Mouse (Mus musculus) midbrain, embryonic 15.5 days (tissue): ENCODE measurements around the gene Rgl1. TPM values are rescaled to one million over a fixed set of nuclear protein-coding genes. Genes with fewer than 3 reads are reported as not detected.
A peak's percentile ranks its signal among the peaks of the same experiment; 100 is the strongest.

ENCODE experiments used
- ATAC-seq: fragments of 200-750 bp; cut with Nextera tagmentation; replicated peaks from 2 replicates; pipeline ENCODE4 v1.8.0; 2017; ENCODE audit warnings: moderate TSS enrichment
- H3K27ac ChIP-seq: fragments of 300-500 bp; sonication (generic); 2 replicates; pipeline ENCODE4 v1.5.1; 2015; ENCODE audit warnings: mild to moderate bottlenecking, inconsistent platforms
- H3K27me3 ChIP-seq: fragments of 300-500 bp; sonication (generic); replicated peaks from 2 replicates; pipeline ENCODE4 v1.6.1; 2015; ENCODE audit warnings: inconsistent platforms
- H3K36me3 ChIP-seq: fragments of 300-500 bp; sonication (generic); replicated peaks from 2 replicates; pipeline ENCODE4 v1.6.1; 2015; ENCODE audit warnings: inconsistent platforms
- H3K4me1 ChIP-seq: fragments of 300-500 bp; sonication (generic); 2 replicates; pipeline ENCODE4 v1.6.1; 2015; ENCODE audit warnings: inconsistent platforms
- H3K4me2 ChIP-seq: fragments of 300-500 bp; sonication (generic); 2 replicates; pipeline ENCODE4 v1.6.1; 2015; ENCODE audit warnings: inconsistent platforms, mild to moderate bottlenecking, moderate library complexity
- H3K4me3 ChIP-seq: fragments of 300-500 bp; sonication (generic); 2 replicates; pipeline ENCODE4 v1.5.1; 2015; ENCODE audit warnings: mild to moderate bottlenecking, inconsistent platforms
- H3K9ac ChIP-seq: fragments of 300-500 bp; sonication (generic); 2 replicates; pipeline ENCODE4 v1.6.1; 2015; ENCODE audit warnings: mild to moderate bottlenecking, inconsistent platforms
- H3K9me3 ChIP-seq: fragments of 300-500 bp; sonication (generic); 2 replicates; pipeline ENCODE4 v1.6.1; 2016; ENCODE audit warnings: inconsistent platforms
- WGBS: fragments of 180-500 bp; shearing (Covaris S2); methylation state at CpG from one replicate; pipeline ENCODE4 v1.1.7; 2015; ENCODE audit warnings: mixed read lengths; 5-methylcytosine and 5-hydroxymethylcytosine counted together
- polyA plus RNA-seq: library from polyadenylated mRNA; unstranded; fragments of >200 nt; fragmentation: Nextera tagmentation; extraction: Ambion mirVana; gene quantifications from 2 replicates; pipeline ENCODE4 v1.2.1, GENCODE M21; 2015

The Rgl1 gene
- polyA plus RNA-seq, 1 experiment from 2014 or later = 14.9 TPM

DNA sequence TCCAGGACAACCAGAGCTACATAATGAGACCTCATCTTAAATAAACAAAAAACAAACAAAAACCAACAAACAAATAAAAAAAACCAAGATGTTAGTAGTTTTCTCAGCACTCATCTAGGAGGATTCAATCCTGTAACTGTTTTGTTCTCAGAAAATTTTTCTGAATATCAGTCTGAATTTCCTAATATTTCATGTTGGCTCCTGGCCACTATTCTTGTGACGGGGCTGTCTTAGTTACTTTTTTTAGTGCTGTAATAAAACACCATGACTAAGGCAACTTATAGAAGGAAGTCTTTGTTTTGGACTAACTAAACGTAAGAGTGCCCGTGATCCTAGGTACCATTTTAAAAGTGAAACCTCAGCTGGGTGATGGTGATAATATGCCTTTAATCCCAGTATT lies 68.8 kb downstream of the Rgl1 start:
- no peak overlapping the region for H3K4me3 ChIP-seq
- no peaks in the 10 kb centered on the region for H3K4me1 ChIP-seq
- H3K27ac ChIP-seq = no peak overlapping the region
- no peak overlapping the region for H3K4me2 ChIP-seq
- no peak overlapping the region for H3K9ac ChIP-seq
- H3K9me3 ChIP-seq = no peaks in the 10 kb centered on the region
- WGBS = 78% methylated on average over 3 of the region's 3 CpGs
- no peaks in the 10 kb centered on the region for H3K36me3 ChIP-seq
- ATAC-seq = no peak
- no peaks in the 10 kb centered on the region for H3K27me3 ChIP-seq

DNA sequence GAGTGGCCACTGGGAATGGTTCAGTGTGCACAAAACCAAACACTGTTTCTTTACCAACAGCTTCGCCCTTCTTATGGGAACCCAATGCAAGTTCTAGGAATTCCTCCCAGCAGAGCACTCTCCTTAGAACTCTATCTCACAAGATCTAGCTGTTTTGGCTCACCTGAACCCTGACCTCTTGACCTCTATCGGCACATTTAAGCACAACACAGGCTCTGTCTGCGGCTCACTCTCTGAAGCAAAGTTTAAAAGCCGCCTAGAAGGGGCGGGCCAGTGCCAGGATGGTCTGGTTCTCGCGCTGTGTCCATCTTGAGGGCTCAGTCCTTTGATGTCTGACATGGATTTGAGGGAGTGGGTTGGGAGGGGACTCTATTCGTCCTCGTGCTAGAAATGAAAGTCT lies 70.7 kb downstream of the Rgl1 start:
- 33% methylated on average over 9 of the region's 9 CpGs for WGBS
- no peaks in the 10 kb centered on the region for H3K4me1 ChIP-seq
- no peaks in the 10 kb centered on the region for H3K27me3 ChIP-seq
- H3K4me2 ChIP-seq = no peak overlapping the region
- H3K27ac ChIP-seq = no peak overlapping the region
- no peak overlapping the region for H3K4me3 ChIP-seq
- H3K36me3 ChIP-seq = no peaks in the 10 kb centered on the region
- H3K9me3 ChIP-seq = no peaks in the 10 kb centered on the region
- no peak overlapping the region for H3K9ac ChIP-seq
- ATAC-seq = no peak

GRCm38 (mm10) chr1:152689968-152690367 lies 76.2 kb downstream of the Rgl1 start:
- H3K27ac ChIP-seq = no peak overlapping the region
- H3K4me1 ChIP-seq = peaks cover 13% of the 10 kb centered on the region
- no peak overlapping the region for H3K4me2 ChIP-seq
- H3K27me3 ChIP-seq = no peaks in the 10 kb centered on the region
- no peak overlapping the region for H3K9ac ChIP-seq
- no peak for ATAC-seq
- no peaks in the 10 kb centered on the region for H3K9me3 ChIP-seq
- no peak overlapping the region for H3K4me3 ChIP-seq
- H3K36me3 ChIP-seq = no peaks in the 10 kb centered on the region
- 85% methylated on average over 4 of the region's 4 CpGs for WGBS

DNA sequence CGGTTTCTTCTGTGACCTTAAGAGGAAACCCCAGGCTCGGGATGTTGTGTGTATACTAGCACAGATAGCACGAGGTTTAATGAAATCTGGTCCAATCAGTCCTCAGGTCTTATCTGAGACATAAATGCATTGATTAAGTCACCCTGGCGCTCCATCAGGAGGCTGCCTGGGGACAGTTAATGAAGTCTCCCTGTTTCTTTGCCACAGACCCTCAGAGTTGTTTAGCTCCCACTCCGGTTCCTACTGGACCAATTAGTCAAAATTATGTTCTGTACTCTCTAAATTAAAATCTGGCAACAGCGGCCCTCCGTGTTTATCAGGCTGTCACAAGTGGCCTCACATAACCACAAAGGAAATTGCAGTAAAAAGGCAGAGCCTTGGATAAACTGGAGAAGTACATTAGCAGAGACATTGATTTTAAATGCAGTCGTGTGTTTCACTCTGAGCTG lies 78.4 kb downstream of the Rgl1 start:
- no peak overlapping the region for H3K9ac ChIP-seq
- no peak overlapping the region for H3K4me3 ChIP-seq
- no peak overlapping the region for H3K27ac ChIP-seq
- no peaks in the 10 kb centered on the region for H3K27me3 ChIP-seq
- no peaks in the 10 kb centered on the region for H3K36me3 ChIP-seq
- WGBS = 21% methylated on average over 8 of the region's 8 CpGs
- ATAC-seq = 0 out of 2 replicates have a peak, but pooled peaks have one; percentile 33
- H3K9me3 ChIP-seq = no peaks in the 10 kb centered on the region
- H3K4me2 ChIP-seq = no peak overlapping the region
- H3K4me1 ChIP-seq = peaks cover 13% of the 10 kb centered on the region

- ATAC-seq = 0 out of 2 replicates have a peak, but pooled peaks have one; percentile 20
- Histone ChIP-seq H3K4me2 (no peak overlapping the region), H3K4me3 (no peak overlapping the region), H3K9me3 (no peaks in the 10 kb centered on the region), H3K27ac (no peak overlapping the region), H3K9ac (no peak overlapping the region), H3K4me1 (peaks cover 13% of the 10 kb centered on the region), H3K27me3 (no peaks in the 10 kb centered on the region), H3K36me3 (no peaks in the 10 kb centered on the region)
- 16% methylated on average over 6 of the region's 6 CpGs for WGBS
Observed at GRCm38 (mm10) chr1:152687099-152687730, 78.9 kb downstream of the Rgl1 start.

DNA sequence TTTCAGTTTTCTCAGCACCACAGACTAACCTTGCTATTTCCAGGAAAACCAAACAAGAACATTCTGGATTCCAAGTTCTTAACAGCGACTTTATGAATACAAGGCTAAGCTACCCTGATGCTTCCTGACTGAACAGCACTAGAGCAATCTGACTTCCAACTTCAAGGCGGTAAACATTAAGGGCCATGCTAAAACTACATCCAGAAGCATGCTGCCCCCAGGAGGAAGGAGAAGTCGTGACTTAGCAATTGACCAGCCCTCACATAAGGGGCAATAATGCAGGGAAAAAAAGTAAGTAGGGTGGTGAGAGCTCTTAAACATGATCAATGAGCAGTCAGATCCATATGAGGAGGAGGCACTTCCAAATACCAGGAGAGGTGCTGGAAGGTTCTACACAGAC lies 80.6 kb downstream of the Rgl1 start:
- no peak overlapping the region for H3K27ac ChIP-seq
- no peaks in the 10 kb centered on the region for H3K9me3 ChIP-seq
- no peak overlapping the region for H3K9ac ChIP-seq
- H3K36me3 ChIP-seq = no peaks in the 10 kb centered on the region
- H3K4me1 ChIP-seq = peaks cover 13% of the 10 kb centered on the region
- no peaks in the 10 kb centered on the region for H3K27me3 ChIP-seq
- 79% methylated on average over 3 of the region's 3 CpGs for WGBS
- no peak overlapping the region for H3K4me2 ChIP-seq
- H3K4me3 ChIP-seq = no peak overlapping the region
- no peak for ATAC-seq

GRCm38 (mm10) chr1:152682368-152683194 lies 83.6 kb downstream of the Rgl1 start:
- no peaks in the 10 kb centered on the region for H3K36me3 ChIP-seq
- H3K4me1 ChIP-seq = peaks cover 6% of the 10 kb centered on the region
- H3K9me3 ChIP-seq = no peaks in the 10 kb centered on the region
- H3K27me3 ChIP-seq = no peaks in the 10 kb centered on the region
- no peak overlapping the region for H3K4me2 ChIP-seq
- H3K9ac ChIP-seq = no peak overlapping the region
- 83% methylated on average over 11 of the region's 11 CpGs for WGBS
- H3K27ac ChIP-seq = no peak overlapping the region
- no peak overlapping the region for H3K4me3 ChIP-seq
- ATAC-seq = no peak

- Histone ChIP-seq H3K36me3 (no peaks in the 10 kb centered on the region), H3K4me3 (no peak overlapping the region), H3K27ac (no peak overlapping the region), H3K4me1 (no peaks in the 10 kb centered on the region; the same call in 1 of the 2 replicates), H3K4me2 (no peak overlapping the region), H3K9me3 (no peaks in the 10 kb centered on the region), H3K9ac (no peak overlapping the region), H3K27me3 (no peaks in the 10 kb centered on the region)
- no peak for ATAC-seq
- WGBS = 78% methylated on average over 6 of the region's 6 CpGs
Observed at GRCm38 (mm10) chr1:152681676-152682367, 84.3 kb downstream of the Rgl1 start.

GRCm38 (mm10) chr1:152681116-152681515 lies 85.0 kb downstream of the Rgl1 start:
- no peak overlapping the region for H3K27ac ChIP-seq
- no peak for ATAC-seq
- no peaks in the 10 kb centered on the region for H3K27me3 ChIP-seq
- H3K9me3 ChIP-seq = no peaks in the 10 kb centered on the region
- no peaks in the 10 kb centered on the region for H3K36me3 ChIP-seq
- WGBS = 64% methylated on average over 8 of the region's 8 CpGs
- no peak overlapping the region for H3K4me2 ChIP-seq
- no peak overlapping the region for H3K9ac ChIP-seq
- H3K4me1 ChIP-seq = no peaks in the 10 kb centered on the region; the same call in 1 of the 2 replicates
- no peak overlapping the region for H3K4me3 ChIP-seq

DNA sequence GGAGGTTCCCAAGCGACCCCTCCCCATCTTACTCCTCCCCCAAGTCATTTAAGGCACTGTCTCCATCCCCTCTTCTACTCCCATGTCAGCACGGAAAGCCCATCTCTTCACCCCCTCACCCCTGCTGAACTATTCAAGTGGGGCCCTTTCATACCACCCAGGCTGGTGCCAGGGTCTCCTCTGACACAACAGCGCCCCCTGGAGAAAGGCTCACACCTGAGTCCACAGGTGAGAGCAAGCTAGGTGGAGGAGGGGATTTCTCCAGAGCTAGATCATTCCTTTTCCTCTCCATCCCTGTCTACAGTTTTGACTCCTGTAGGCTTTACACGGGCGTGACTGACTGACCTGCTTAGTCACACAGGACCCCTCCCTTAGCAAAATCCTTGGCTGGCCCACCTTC lies 87.7 kb downstream of the Rgl1 start:
- 42% methylated on average over 5 of the region's 5 CpGs for WGBS
- Histone ChIP-seq H3K27ac (no peak overlapping the region), H3K9ac (no peak overlapping the region), H3K27me3 (no peaks in the 10 kb centered on the region), H3K4me1 (no peaks in the 10 kb centered on the region; the same call in 1 of the 2 replicates), H3K4me3 (no peak overlapping the region), H3K36me3 (no peaks in the 10 kb centered on the region), H3K4me2 (no peak overlapping the region), H3K9me3 (no peaks in the 10 kb centered on the region)
- no peak for ATAC-seq

DNA sequence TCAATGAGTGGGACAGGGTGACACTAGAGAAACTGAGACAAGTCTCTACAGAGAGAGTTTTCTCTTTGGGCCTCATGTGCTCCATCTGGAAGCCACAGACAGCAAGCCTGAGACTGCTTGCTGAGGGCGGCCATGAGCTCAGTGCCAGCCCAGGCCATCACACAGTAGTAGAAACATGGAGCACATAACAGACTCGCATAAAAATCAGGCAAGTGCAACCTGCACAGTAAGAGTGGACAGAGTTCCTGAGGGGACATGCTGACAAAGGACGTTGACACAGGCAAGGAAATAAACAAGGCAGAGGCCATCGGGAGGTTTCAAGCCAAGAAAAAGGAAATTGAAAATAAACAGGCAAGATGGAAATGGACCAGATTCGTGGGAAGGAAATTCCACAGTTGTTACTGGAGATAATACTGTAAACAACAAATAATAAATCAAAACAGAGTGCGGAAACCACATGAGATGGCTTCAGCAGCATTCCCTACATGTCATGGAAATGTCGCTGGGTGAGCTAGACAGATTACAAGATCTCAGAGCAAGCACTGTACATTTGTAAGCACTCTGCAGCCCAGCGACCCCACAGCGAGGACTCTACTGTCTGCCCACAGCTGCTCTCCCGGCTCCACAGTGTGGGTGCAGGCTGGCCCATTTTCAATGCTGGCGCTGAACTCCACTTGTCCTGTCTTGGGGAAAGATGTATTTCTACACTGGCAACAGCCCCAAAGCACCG lies 88.5 kb downstream of the Rgl1 start:
- no peak for ATAC-seq
- Histone ChIP-seq H3K4me1 (no peaks in the 10 kb centered on the region; the same call in 1 of the 2 replicates), H3K4me2 (no peak overlapping the region), H3K9ac (no peak overlapping the region), H3K27ac (no peak overlapping the region), H3K9me3 (no peaks in the 10 kb centered on the region), H3K36me3 (no peaks in the 10 kb centered on the region), H3K27me3 (no peaks in the 10 kb centered on the region), H3K4me3 (no peak overlapping the region)
- 83% methylated on average over 12 of the region's 12 CpGs for WGBS
